Mouse (Mus musculus) intestine, postnatal 0 days (tissue): ENCODE measurements around the gene Ctr9. TPM values are rescaled to one million over a fixed set of nuclear protein-coding genes. Genes with fewer than 3 reads are reported as not detected.

Experiments used
- ATAC-seq: fragments of 200-750 bp; cut with Nextera tagmentation; 2 replicates; pipeline ENCODE4 v1.8.0; 2017; ENCODE audit warnings: mild to moderate bottlenecking, moderate TSS enrichment, moderate library complexity
- H3K27ac ChIP-seq: fragments of 300-500 bp; sonication (generic); 2 replicates; pipeline ENCODE4 v1.5.1; 2014; ENCODE audit warnings: mild to moderate bottlenecking, low read depth, low read length, moderate library complexity
- H3K27me3 ChIP-seq: fragments of 300-500 bp; sonication (generic); replicated peaks from 2 replicates; pipeline ENCODE4 v1.6.1; 2014; ENCODE audit warnings: low read length, mixed read lengths; ENCODE audit not compliant: control insufficient read depth, insufficient read depth
- H3K36me3 ChIP-seq: fragments of 300-500 bp; sonication (generic); 2 replicates; pipeline ENCODE4 v1.6.1; 2014; ENCODE audit warnings: mild to moderate bottlenecking, moderate library complexity; ENCODE audit not compliant: control insufficient read depth, insufficient read depth
- H3K4me1 ChIP-seq: fragments of 300-500 bp; sonication (generic); replicated peaks from 2 replicates; pipeline ENCODE4 v1.6.1; 2014; ENCODE audit warnings: antibody characterized with exemption, low read length, mixed read lengths; ENCODE audit not compliant: control insufficient read depth, insufficient read depth
- H3K4me2 ChIP-seq: fragments of 300-500 bp; sonication (generic); replicated peaks from 2 replicates; pipeline ENCODE4 v1.6.1; 2014; ENCODE audit warnings: low read depth, mild to moderate bottlenecking, moderate library complexity
- H3K4me3 ChIP-seq: fragments of 300-500 bp; sonication (generic); 2 replicates; pipeline ENCODE4 v1.5.1; 2014; ENCODE audit warnings: low read depth, low read length
- H3K9ac ChIP-seq: fragments of 300-500 bp; sonication (generic); 2 replicates; pipeline ENCODE4 v1.6.1; 2014; ENCODE audit warnings: mild to moderate bottlenecking, low read depth, low read length
- H3K9me3 ChIP-seq: fragments of 300-500 bp; sonication (generic); 2 replicates; pipeline ENCODE4 v1.6.1; 2016; ENCODE audit warnings: mixed run types; ENCODE audit not compliant: control insufficient read depth
- CTCF ChIP-seq: sonication (generic); IDR thresholded peaks from 2 replicates; pipeline ENCODE4 v1.5.1; 2016; ENCODE audit warnings: low read depth, mild to moderate bottlenecking, control low read depth, antibody characterized with exemption, moderate library complexity
- WGBS: fragments of 180-500 bp; shearing (Covaris S2); extraction: QIAGEN DNeasy Blood & Tissue Kit; methylation state at CpG from one replicate; pipeline ENCODE4 v1.1.7; 2014; 5-methylcytosine and 5-hydroxymethylcytosine counted together
- polyA plus RNA-seq: library from polyadenylated mRNA; unstranded; fragments of >200 nt; fragmentation: Nextera tagmentation; extraction: Ambion mirVana; gene quantifications from 2 replicates; pipeline ENCODE4 v1.2.1, GENCODE M21; 2015

The Ctr9 gene
- polyA plus RNA-seq, 1 experiment from 2014 or later, result 23.2 TPM

DNA sequence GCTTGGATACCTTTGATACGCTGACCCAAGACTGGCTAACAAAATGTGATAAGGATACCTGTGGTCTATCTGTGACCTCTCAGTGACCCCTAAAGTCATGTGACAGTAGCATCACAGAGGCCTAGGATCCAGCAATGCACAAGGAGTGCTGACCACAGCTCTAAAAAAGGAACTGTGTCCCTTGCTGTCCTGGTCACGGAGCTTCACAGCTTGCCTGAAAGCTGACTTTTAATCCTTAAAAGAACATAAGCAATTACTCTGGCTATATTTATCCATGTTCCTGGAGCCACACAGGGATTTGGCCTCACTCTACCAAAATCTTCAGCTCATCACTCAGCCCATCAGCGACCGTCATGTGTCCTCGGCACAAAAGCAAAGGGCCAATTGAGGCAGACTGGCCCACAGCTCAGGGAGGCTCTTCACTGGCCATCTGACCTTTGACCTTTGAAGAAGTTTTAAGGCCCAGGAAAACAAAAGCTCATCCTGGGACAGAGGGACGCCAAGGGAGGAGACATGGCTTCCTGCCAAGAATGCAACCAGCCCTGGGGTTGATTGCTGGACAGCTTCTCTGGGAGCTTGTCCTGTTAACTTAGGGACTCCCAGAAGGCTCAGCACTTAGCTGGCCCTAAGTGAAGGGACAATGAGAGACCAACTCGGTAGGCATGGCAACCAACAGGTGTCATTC lies 43.0 kb upstream of the Ctr9 start:
- WGBS, result 71% methylated on average over 7 of the region's 7 CpGs
- no peak overlapping the region for H3K9ac ChIP-seq
- no peaks in the 10 kb centered on the region for H3K36me3 ChIP-seq
- H3K27me3 ChIP-seq, result no peaks in the 10 kb centered on the region
- no peak overlapping the region for H3K27ac ChIP-seq
- H3K4me1 ChIP-seq, result peaks cover 6% of the 10 kb centered on the region
- ATAC-seq, result no peak
- no peaks in the 10 kb centered on the region for H3K9me3 ChIP-seq
- no peak overlapping the region for H3K4me2 ChIP-seq
- H3K4me3 ChIP-seq, result no peak overlapping the region
- TF ChIP-seq CTCF, result no peak

DNA sequence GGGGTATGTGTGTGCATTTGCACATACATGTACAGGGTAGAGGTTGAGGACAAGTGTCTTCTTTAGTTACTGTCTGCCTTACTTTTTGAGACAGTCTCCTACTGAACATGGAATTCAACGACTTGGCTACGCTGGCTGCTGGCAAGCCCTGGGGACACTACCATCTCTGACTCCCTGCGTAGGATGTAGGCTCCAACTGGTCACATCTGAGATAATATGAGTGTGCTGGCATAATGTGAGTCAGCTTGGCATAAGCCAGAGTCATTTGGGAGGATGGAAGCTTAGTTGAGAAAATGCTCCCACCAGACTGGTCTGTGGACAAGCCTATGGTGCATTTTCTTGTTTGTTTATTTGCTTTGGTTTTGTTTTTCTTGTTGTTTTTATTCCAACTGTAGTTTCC lies 40.7 kb upstream of the Ctr9 start:
- Histone ChIP-seq H3K27ac (no peak overlapping the region), H3K4me1 (peaks cover 6% of the 10 kb centered on the region), H3K4me2 (no peak overlapping the region), H3K36me3 (no peaks in the 10 kb centered on the region), H3K27me3 (no peaks in the 10 kb centered on the region), H3K9ac (no peak overlapping the region), H3K9me3 (no peaks in the 10 kb centered on the region), H3K4me3 (no peak overlapping the region)
- WGBS, result 90% methylated on average over 3 of the region's 3 CpGs
- TF ChIP-seq CTCF, result no peak
- ATAC-seq, result no peak

DNA sequence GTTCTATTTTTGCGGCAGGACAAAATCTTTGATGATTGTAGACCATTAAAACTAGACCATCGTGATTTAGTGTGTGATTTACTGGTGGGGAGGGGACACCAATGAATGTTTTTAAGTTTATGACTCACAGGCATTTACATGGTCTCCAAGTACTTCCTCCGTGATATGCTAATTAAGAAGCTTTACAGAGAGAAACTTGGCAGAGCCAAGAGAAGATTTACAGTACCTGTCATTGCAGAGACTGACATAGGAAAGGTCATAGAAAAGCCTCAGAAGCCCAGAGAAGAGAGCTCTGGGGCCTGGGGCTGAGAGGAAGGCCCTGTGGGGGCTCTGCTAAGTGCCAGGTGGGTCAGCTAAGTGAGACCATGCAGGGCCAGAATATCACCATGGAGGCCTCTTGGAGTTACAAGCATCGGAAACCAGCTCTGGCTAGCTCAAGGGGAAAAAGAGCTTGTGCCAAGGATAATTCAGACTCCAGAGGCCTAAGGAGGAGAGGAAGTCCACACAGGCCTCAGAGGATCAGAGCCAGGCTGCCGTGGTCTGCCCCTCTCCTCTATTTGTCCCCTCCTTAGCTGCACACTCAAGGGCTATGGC lies 39.4 kb upstream of the Ctr9 start:
- Histone ChIP-seq H3K4me2 (no peak overlapping the region), H3K4me1 (peaks cover 4% of the 10 kb centered on the region), H3K9me3 (no peaks in the 10 kb centered on the region), H3K9ac (no peak overlapping the region), H3K27ac (peak overlapping the region; percentile 63), H3K36me3 (no peaks in the 10 kb centered on the region), H3K27me3 (no peaks in the 10 kb centered on the region), H3K4me3 (no peak overlapping the region)
- ATAC-seq, result no peak
- 34% methylated on average over 5 of the region's 5 CpGs for whole genome bisulfite sequencing
- TF ChIP-seq CTCF, result no peak

DNA sequence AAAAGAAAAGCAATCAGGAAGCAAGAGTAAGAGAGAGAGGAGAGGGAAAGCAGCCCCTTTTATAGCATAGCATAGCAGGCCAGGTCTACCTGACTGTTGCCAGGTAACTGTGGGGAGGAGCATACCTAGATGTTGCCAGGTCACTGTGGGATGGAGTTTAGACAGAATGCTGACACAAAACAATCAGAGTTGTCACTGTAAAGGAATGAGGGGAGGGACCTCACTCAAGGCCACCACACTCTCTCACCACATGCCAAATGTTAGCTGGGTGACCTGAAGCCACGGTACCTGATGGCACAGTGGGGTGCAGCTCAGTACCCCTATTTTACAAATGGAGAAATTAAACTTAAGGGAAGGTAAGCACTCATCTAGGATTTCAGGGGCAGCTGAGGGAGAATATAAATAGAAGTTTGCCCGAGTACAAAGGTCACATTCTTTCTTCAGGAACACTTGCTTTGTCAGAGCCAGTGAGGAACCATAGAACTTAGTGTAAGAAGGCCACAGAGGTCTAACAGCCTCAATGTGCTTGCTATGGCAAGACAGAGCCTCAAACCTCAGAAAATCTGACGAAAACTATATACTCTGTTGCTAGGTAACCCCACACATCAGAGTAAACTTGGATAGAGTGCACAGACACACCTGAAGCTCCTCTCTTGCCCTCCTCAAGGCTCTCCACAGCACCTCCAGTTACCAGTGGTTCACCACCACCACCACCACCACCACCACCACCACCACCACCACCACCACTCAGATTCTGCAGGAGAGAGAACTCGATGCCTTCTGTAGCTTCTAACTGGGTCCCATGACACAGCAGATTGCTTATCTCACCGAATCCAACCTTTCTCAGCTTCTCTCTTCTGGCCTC lies 38.2 kb upstream of the Ctr9 start:
- no peaks in the 10 kb centered on the region for H3K9me3 ChIP-seq
- no peak overlapping the region for H3K4me3 ChIP-seq
- H3K4me1 ChIP-seq, result peaks cover 4% of the 10 kb centered on the region
- WGBS, result 26% methylated on average over 5 of the region's 5 CpGs
- TF ChIP-seq CTCF, result no peak
- no peaks in the 10 kb centered on the region for H3K27me3 ChIP-seq
- H3K27ac ChIP-seq, result peak overlapping the region; percentile 83
- H3K4me2 ChIP-seq, result no peak overlapping the region
- no peak overlapping the region for H3K9ac ChIP-seq
- ATAC-seq, result peak; percentile 91
- H3K36me3 ChIP-seq, result no peaks in the 10 kb centered on the region

DNA sequence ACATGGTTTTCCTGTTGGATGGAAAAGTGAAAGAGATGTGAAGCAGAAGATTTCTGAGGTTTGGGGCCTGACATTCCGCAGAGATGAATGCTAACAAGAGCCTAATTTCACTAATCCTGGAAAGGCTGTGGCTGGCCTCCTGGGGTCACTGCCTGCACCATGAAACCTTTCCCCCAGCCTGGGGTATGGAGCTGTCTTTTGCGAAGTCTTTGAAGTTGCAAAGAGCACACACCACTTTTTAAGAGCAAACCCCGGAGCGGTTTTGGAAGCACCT lies 37.6 kb upstream of the Ctr9 start:
- H3K27ac ChIP-seq, result peak overlapping the region; percentile 83; the same call in 1 of the 2 replicates
- TF ChIP-seq CTCF, result no peak

More for the DNA sequence above, 37.6 kb upstream of the Ctr9 start:
- WGBS, result 62% methylated on average over 4 of the region's 4 CpGs
- Histone ChIP-seq H3K9me3 (no peaks in the 10 kb centered on the region), H3K36me3 (no peaks in the 10 kb centered on the region), H3K4me3 (no peak overlapping the region), H3K4me1 (no peaks in the 10 kb centered on the region), H3K4me2 (no peak overlapping the region; the same call in 1 of the 2 replicates), H3K9ac (no peak overlapping the region), H3K27me3 (no peaks in the 10 kb centered on the region)
- ATAC-seq, result no peak
